Mouse (Mus musculus) forebrain, embryonic 16.5 days (tissue): Measurements from ENCODE around the gene Tcfl5. TPM values are rescaled to one million over a fixed set of nuclear protein-coding genes. Genes with fewer than 3 reads are reported as not detected.
A peak's percentile ranks its signal among the peaks of the same experiment; 100 is the strongest.

ENCODE experiments used
- ATAC-seq: fragments of 200-750 bp; cut with Nextera tagmentation; 2 replicates; pipeline ENCODE4 v1.8.0; 2017; ENCODE audit warnings: mild to moderate bottlenecking, moderate library complexity
- H3K27ac ChIP-seq: fragments of 300-500 bp; sonication (generic); 2 replicates; pipeline ENCODE4 v1.5.1; 2014; ENCODE audit warnings: low read length, control low read depth
- H3K27me3 ChIP-seq: fragments of 300-500 bp; sonication (generic); replicated peaks from 2 replicates; pipeline ENCODE4 v1.6.1; 2014; ENCODE audit warnings: low read length; ENCODE audit not compliant: control insufficient read depth, insufficient read depth
- H3K36me3 ChIP-seq: fragments of 300-500 bp; sonication (generic); 2 replicates; pipeline ENCODE4 v1.6.1; 2014; ENCODE audit not compliant: control insufficient read depth, insufficient read depth
- H3K4me1 ChIP-seq: fragments of 300-500 bp; sonication (generic); replicated peaks from 2 replicates; pipeline ENCODE4 v1.6.1; 2014; ENCODE audit warnings: low read length; ENCODE audit not compliant: control insufficient read depth, insufficient read depth
- H3K4me2 ChIP-seq: fragments of 300-500 bp; sonication (generic); 2 replicates; pipeline ENCODE4 v1.6.1; 2014; ENCODE audit warnings: mild to moderate bottlenecking, low read length, control low read depth
- H3K4me3 ChIP-seq: fragments of 300-500 bp; sonication (generic); replicated peaks from 2 replicates; pipeline ENCODE4 v1.5.1; 2014; ENCODE audit warnings: mild to moderate bottlenecking, low read length, control low read depth
- H3K9ac ChIP-seq: fragments of 300-500 bp; sonication (generic); replicated peaks from 2 replicates; pipeline ENCODE4 v1.6.1; 2014; ENCODE audit warnings: low read depth, low read length, control low read depth
- H3K9me3 ChIP-seq: fragments of 300-500 bp; sonication (generic); 2 replicates; pipeline ENCODE4 v1.6.1; 2016; ENCODE audit warnings: low read length; ENCODE audit not compliant: control insufficient read depth
- WGBS: fragments of 180-500 bp; shearing (Covaris S2); extraction: QIAGEN DNeasy Blood & Tissue Kit; methylation state at CpG from one replicate; pipeline ENCODE4 v1.1.7; 2014; 5-methylcytosine and 5-hydroxymethylcytosine counted together
- polyA plus RNA-seq: library from polyadenylated mRNA; unstranded; fragments of >200 nt; fragmentation: Nextera tagmentation; extraction: Ambion mirVana; gene quantifications from 2 replicates; pipeline ENCODE4 v1.2.1, GENCODE M21; 2015

Tcfl5 gene
- 0.15 and 0.28 TPM in 2 replicates for polyA plus RNA-seq

- H3K36me3 ChIP-seq, result no peaks in the 10 kb centered on the region
- H3K27ac ChIP-seq, result no peak within 1 kb of the TSS
- H3K4me2 ChIP-seq, result peak within 1 kb of the TSS; percentile 40
- H3K4me1 ChIP-seq, result peaks cover 5% of the 10 kb centered on the region
- H3K9ac ChIP-seq, result no peak within 1 kb of the TSS
- H3K27me3 ChIP-seq, result peaks cover 46% of the 10 kb centered on the region
- peak within 1 kb of the TSS; percentile 39 for H3K4me3 ChIP-seq
- no peak for ATAC-seq
- WGBS, result 3% methylated on average over 28 of the region's 56 CpGs
- peaks cover 19% of the 10 kb centered on the region for H3K9me3 ChIP-seq
Measured at GRCm38 (mm10) chr2:180642555-180643260, at the start of gene Tcfl5. Gene Tcfl5, minus strand, starts transcription at chr2:180642708.

DNA sequence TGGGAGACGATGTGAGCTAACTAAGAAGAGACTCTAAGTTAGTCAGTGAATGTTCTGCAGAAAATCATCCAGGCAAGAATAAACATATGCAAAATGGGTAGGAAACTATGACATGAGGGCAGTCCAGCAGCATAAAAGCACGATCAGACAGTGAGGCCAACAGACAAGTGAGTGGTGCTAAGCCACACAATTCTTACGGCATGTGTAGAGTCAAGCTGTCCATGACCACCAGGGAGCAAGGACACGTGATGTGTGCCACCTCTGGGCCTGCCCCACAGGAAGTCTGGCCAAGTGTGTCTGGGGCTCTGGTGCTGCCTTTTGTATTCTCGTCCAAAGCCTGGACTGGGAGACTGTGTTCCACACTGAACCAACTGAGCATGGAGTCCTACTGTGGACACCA, 47.3 kb upstream of the Tcfl5 start:
- Histone ChIP-seq H3K9me3 (no peaks in the 10 kb centered on the region), H3K4me2 (no peak overlapping the region), H3K4me3 (no peak overlapping the region), H3K4me1 (peaks cover 9% of the 10 kb centered on the region), H3K27me3 (no peaks in the 10 kb centered on the region), H3K9ac (no peak overlapping the region), H3K27ac (no peak overlapping the region), H3K36me3 (peaks cover 38% of the 10 kb centered on the region)
- WGBS, result 85% methylated on average over 5 of the region's 5 CpGs
- no peak for ATAC-seq

- 90% methylated on average over 4 of the region's 4 CpGs for WGBS
- H3K36me3 ChIP-seq, result peaks cover 58% of the 10 kb centered on the region
Measured at GRCm38 (mm10) chr2:180684031-180684430, 41.5 kb upstream of the Tcfl5 start.

GRCm38 (mm10) chr2:180683524-180683923, 41.0 kb upstream of the Tcfl5 start:
- Histone ChIP-seq H3K27ac (no peak overlapping the region), H3K4me3 (no peak overlapping the region), H3K4me2 (no peak overlapping the region), H3K9ac (no peak overlapping the region), H3K27me3 (no peaks in the 10 kb centered on the region), H3K9me3 (no peaks in the 10 kb centered on the region), H3K4me1 (no peaks in the 10 kb centered on the region; the same call in 1 of the 2 replicates), H3K36me3 (peaks cover 53% of the 10 kb centered on the region)
- 90% methylated on average over 2 of the region's 2 CpGs for WGBS
- no peak for ATAC-seq

More at GRCm38 (mm10) chr2:180684031-180684430, 41.5 kb upstream of the Tcfl5 start:
- Histone ChIP-seq H3K9ac (no peak overlapping the region), H3K4me1 (no peaks in the 10 kb centered on the region), H3K4me3 (no peak overlapping the region), H3K27ac (no peak overlapping the region), H3K27me3 (no peaks in the 10 kb centered on the region), H3K4me2 (no peak overlapping the region), H3K9me3 (no peaks in the 10 kb centered on the region)
- ATAC-seq, result no peak

DNA sequence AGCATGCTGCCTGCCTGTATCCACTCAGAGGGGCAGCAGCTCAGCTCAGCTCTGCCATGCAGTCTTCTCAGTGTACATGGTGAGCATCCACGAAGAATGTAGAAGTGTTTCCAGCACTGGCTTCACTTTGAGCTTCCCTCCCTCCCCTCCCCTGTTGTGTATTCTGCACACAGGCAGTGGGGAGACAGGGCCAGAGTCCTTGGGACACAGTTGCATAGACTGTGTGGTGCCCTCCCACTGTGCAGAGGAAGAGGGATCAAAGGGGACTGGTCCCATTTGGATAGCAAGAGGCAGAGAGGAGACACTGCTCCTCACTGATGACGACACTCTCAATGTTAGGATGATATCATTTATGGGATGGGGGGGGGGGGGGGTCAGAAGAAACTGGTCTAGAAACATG, 38.7 kb upstream of the Tcfl5 start:
- Histone ChIP-seq H3K27me3 (no peaks in the 10 kb centered on the region), H3K4me2 (no peak overlapping the region), H3K9ac (no peak overlapping the region), H3K27ac (no peak overlapping the region), H3K36me3 (peaks cover 34% of the 10 kb centered on the region), H3K4me1 (no peaks in the 10 kb centered on the region; the same call in 1 of the 2 replicates), H3K9me3 (no peaks in the 10 kb centered on the region), H3K4me3 (no peak overlapping the region)
- ATAC-seq, result no peak
- 79% methylated on average over 2 of the region's 2 CpGs for WGBS

DNA sequence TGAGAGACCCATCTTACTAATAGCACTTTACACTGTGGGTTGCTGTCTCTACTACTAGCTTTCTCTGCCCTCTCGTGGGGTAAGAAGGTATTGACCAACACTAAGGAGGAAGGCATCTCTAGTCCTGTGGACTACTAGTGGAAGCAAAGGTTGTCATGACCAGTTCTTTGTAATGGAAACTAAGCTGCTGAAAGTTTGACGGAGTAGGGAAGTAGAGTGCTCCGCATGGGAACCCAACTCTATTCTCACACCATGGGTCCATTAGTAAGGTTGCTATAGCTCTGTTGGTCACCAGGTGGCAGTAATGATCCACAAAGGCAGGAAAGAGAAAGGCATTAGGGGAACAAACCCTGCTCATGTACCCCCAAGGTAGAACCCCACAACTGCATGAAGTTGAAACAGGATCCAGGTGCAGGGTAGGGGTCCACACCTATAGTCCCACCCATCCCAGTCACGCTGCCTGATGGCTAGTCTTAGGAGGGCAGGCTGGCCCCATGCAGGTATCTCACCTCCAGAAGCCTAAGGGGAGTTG, 36.2 kb upstream of the Tcfl5 start:
- H3K4me3 ChIP-seq, result no peak overlapping the region
- no peaks in the 10 kb centered on the region for H3K27me3 ChIP-seq
- 30% methylated on average over 4 of the region's 4 CpGs for WGBS
- H3K36me3 ChIP-seq, result peaks cover 19% of the 10 kb centered on the region
- no peaks in the 10 kb centered on the region; the same call in 1 of the 2 replicates for H3K4me1 ChIP-seq
- ATAC-seq, result peak; percentile 78
- no peak overlapping the region for H3K9ac ChIP-seq
- H3K27ac ChIP-seq, result no peak overlapping the region
- no peak overlapping the region for H3K4me2 ChIP-seq
- H3K9me3 ChIP-seq, result no peaks in the 10 kb centered on the region

DNA sequence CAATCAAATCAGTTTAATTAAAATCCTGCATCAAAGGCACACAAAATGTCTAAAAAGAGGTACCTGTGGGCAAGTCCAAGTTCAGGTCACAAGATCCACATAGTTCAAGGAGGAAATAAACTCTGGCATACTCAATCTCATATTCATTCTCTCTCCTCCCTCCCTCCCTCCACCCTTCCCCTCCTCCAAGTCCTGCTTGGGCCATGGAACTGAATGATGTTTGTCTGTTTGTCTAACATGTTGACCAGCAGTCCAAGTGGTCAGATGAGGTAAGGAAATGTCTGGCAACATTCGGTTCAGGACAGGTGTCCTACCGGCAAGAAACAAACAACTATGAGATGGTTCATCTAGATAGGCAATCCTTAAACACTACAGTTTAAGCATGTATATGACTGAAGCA, 34.2 kb upstream of the Tcfl5 start:
- Histone ChIP-seq H3K9me3 (no peaks in the 10 kb centered on the region), H3K36me3 (peaks cover 13% of the 10 kb centered on the region), H3K4me2 (no peak overlapping the region), H3K27me3 (no peaks in the 10 kb centered on the region), H3K4me1 (no peaks in the 10 kb centered on the region; the same call in 1 of the 2 replicates), H3K4me3 (no peak overlapping the region), H3K27ac (no peak overlapping the region), H3K9ac (no peak overlapping the region)
- WGBS, result 93% methylated on average over 2 of the region's 2 CpGs
- ATAC-seq, result no peak

- H3K36me3 ChIP-seq, result peaks cover 18% of the 10 kb centered on the region
- 0 out of 2 replicates have a peak, but pooled peaks cover 3% of the 10 kb centered on the region for H3K4me1 ChIP-seq
- H3K27ac ChIP-seq, result no peak overlapping the region
- H3K4me2 ChIP-seq, result no peak overlapping the region
- H3K27me3 ChIP-seq, result no peaks in the 10 kb centered on the region
- H3K9me3 ChIP-seq, result no peaks in the 10 kb centered on the region
- H3K9ac ChIP-seq, result no peak overlapping the region
- no peak for ATAC-seq
- 88% methylated on average over 4 of the region's 4 CpGs for WGBS
- no peak overlapping the region for H3K4me3 ChIP-seq
Measured at GRCm38 (mm10) chr2:180662008-180662407, 19.5 kb upstream of the Tcfl5 start.

DNA sequence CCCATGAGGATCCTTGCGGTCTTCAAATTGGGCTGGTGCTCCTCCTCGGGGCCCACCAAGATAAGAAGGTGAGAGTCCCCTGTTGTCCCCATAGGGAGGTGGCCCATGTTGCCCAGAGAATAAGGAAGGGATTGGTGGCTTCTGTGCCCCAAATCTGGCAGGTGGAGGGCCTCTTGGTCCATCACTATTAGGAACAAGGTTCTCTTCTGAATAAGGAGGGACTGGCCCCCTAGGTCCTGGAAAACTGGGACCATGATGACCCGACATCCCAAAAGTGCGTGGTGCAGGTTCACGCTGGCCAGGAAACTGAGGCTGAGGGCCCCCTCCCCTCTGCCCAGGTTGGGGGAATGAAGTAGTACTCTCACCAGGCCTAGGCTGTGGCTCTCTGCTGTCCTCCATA, 18.0 kb upstream of the Tcfl5 start:
- H3K4me1 ChIP-seq, result 0 out of 2 replicates have a peak, but pooled peaks cover 3% of the 10 kb centered on the region
- WGBS, result 94% methylated on average over 5 of the region's 5 CpGs
- H3K27ac ChIP-seq, result no peak overlapping the region
- no peak overlapping the region for H3K4me3 ChIP-seq
- H3K9ac ChIP-seq, result no peak overlapping the region
- no peaks in the 10 kb centered on the region for H3K27me3 ChIP-seq
- H3K9me3 ChIP-seq, result no peaks in the 10 kb centered on the region
- no peak for ATAC-seq
- H3K36me3 ChIP-seq, result peaks cover 16% of the 10 kb centered on the region
- H3K4me2 ChIP-seq, result no peak overlapping the region
